Mouse (Mus musculus) brain, embryonic 14.5 days (tissue): ENCODE data around the gene Aunip. TPM values are rescaled to one million over a fixed set of nuclear protein-coding genes. Genes with fewer than 3 reads are reported as not detected.

Experiments used
- DNase-seq: peaks from one replicate; pipeline ENCODE4 v3.0.0-alpha.2; 2011; ENCODE audit warnings: low read depth
- CTCF ChIP-seq: fragments of 200-500 bp; IDR thresholded peaks from 2 replicates; pipeline ENCODE4 v1.5.1; 2012; ENCODE audit warnings: inconsistent platforms, mild to moderate bottlenecking, moderate library complexity, borderline replicate concordance; ENCODE audit not compliant: insufficient read depth, insufficient read length; ENCODE audit errors: extremely low read depth
- POLR2A ChIP-seq: fragments of 200-500 bp; IDR thresholded peaks from 2 replicates; pipeline ENCODE4 v1.6.1; 2012; ENCODE audit warnings: mild to moderate bottlenecking, inconsistent platforms, borderline replicate concordance; ENCODE audit not compliant: poor library complexity, insufficient read depth, insufficient read length, severe bottlenecking; ENCODE audit errors: extremely low read depth
- polyA plus RNA-seq: library from polyadenylated mRNA; depleted of rRNA; stranded (reverse); fragments of >200 nt; gene quantifications from 2 replicates; pipeline ENCODE4 v1.2.3, GENCODE M21; 2012

Gene Aunip
- polyA plus RNA-seq, 1 experiment, result 2.8 TPM

- TF ChIP-seq POLR2A (no peak), CTCF (no peak)
- no peak for DNase-seq
Observed at GRCm38 (mm10) chr4:134533421-134533820, 22.6 kb downstream of the Aunip start.

- TF ChIP-seq POLR2A (no peak), CTCF (no peak)
- DNase-seq, result peak; percentile 71
Observed at GRCm38 (mm10) chr4:134534124-134534886, 23.5 kb downstream of the Aunip start.

DNA sequence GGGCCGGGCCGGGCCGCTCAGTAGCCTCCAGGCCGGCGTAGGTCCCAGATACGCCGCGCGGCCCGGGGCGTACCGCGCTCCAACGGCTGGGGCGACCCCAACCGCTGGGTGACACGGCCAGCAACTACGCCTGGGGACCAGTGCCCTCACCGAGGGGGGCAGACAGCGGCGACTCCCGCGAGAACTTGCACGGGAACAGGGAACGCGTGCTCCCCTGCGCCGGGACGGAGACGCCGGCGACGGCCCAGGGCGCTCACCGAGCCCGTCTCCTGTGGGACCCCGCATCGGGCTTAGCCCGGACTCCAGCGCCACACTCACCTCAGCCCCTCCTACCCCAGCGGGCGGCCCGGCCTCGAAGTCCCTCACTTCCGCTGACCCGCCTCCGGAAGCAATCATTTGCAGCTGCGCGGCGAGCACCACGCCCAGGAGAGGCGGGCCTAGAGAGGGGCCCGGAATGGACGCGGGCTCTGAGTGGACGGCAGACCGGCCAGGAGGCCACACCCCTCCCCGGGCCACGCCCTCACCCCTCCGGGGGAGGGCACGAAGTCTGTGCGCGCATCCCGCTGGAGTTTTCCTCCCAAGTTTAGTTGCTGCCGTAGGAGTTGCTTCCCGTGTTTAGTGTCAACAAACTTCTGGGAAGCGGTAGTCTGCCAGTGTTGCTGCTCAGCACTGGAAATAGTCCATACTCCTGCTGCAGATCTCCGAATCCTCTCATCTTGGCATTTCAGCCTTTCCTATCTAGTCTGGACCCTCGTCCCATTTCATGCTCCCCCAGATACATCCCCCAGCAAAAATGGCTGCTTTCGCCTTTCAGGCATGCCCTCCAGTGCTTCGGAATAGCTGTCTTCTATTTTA is 24.4 kb downstream of the Aunip start, which contains the start of gene Mtfr1l:
Gene Mtfr1l (minus strand): TSS at position 456 of the 855 bp plus-strand sequence.
- TF ChIP-seq POLR2A (peak; percentile 51), CTCF (no peak)
- peak; percentile 99 for DNase-seq

- TF ChIP-seq CTCF, result no peak
- no peak for TF ChIP-seq POLR2A
- peak; percentile 35 for DNase-seq
Observed at GRCm38 (mm10) chr4:134535787-134536151, 25.0 kb downstream of the Aunip start.

GRCm38 (mm10) chr4:134538997-134539580 is 28.3 kb downstream of the Aunip start:
- peak; percentile 46 for DNase-seq
- TF ChIP-seq CTCF, result no peak
- no peak for TF ChIP-seq POLR2A

DNA sequence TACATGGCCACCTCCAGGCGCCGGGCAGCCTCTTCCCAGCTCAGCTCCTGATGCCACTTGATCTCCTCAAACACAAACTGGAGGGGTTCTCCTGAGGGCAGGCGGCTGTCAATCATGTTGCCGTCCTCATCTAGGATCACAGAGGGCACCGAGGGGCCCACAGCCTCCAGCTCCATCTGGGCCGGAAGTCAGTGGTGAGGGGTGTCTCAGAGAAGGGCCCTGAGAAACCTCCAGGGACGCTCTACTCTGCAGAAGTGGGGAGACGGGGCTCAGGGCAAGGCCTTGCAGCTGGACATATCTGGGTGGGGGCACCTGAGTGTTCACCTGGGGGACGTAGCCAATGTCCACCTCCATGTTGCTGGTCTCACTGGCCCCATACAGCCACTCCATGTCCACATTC is 31.9 kb downstream of the Aunip start:
- no peak for DNase-seq
- no peak for TF ChIP-seq CTCF
- TF ChIP-seq POLR2A, result no peak

DNA sequence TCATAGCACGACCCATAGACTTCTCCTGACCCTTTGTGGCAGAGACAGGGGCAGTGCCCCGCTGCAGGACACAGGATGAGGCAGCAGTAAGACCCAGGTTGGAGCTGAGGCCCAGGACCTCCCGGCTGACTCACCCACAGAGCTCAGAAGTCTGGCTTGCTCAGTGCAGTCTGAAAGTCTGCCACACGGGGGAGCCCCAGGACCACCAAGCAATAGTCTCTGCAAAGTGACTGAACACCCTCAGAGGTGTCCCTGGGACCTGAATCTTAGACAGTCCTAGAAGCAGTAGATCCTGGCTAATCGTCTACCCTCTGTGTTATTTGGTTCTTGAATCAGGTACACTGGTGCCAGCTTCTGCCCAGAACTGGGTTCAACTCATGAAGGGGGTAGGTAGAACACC is 32.5 kb downstream of the Aunip start:
- peak; percentile 93 for DNase-seq
- TF ChIP-seq POLR2A (no peak), CTCF (peak; percentile 98)

- DNase-seq, result no peak
- TF ChIP-seq CTCF, result no peak
- no peak for TF ChIP-seq POLR2A
Observed at GRCm38 (mm10) chr4:134546814-134547705, 36.3 kb downstream of the Aunip start.

- TF ChIP-seq CTCF (no peak), POLR2A (no peak)
- peak; percentile 24 for DNase-seq
Observed at GRCm38 (mm10) chr4:134548169-134548938, 37.6 kb downstream of the Aunip start.

DNA sequence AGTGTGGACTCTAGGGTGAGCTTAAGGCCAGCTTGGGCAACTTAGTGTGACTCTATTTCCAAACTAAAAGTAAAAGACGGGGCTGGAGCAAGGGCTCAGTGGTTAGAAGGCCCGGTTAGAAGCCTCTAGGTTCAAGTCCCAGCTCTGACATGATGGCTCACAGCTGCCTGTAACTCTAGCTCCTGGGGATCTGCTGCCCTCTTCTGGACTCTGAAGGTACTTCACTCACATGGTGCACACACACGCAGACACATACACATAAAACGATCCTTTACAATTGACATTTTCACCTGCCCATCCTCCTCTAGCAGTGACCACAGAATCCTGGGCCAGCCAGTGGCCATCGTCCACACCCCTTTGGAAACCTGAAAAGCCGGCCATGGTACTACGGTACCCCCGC is 39.1 kb downstream of the Aunip start:
- TF ChIP-seq POLR2A (no peak), CTCF (peak; percentile 21; the same call in 1 of the 2 replicates)

More for the DNA sequence above, 39.1 kb downstream of the Aunip start:
- DNase-seq, result no peak
